Mouse (Mus musculus) adrenal gland, adult (tissue): ENCODE data around the gene Lbr.
"Not testable (repeated sequence)": the region's sequence is repeated elsewhere in the genome, so short reads cannot be mapped to it uniquely, and the experiment has no call there.

Experiments
- DNase-seq, 2 experiments: peaks; one replicate each; pipeline ENCODE4 v3.0.0; 2022 to 2023; ENCODE audit warnings: low spot score in 1 of 2; ENCODE audit not compliant: inconsistent age in 2 of 2

The Lbr gene

GRCm38 (mm10) chr1:181789952-181790351 is 52.9 kb downstream of the Lbr start:
- DNase-seq, result no peak

- not testable (repeated sequence) for DNase-seq
Observed at GRCm38 (mm10) chr1:181782600-181782999, 60.2 kb downstream of the Lbr start.

GRCm38 (mm10) chr1:181776541-181776940 is 66.3 kb downstream of the Lbr start:
- DNase-seq, result no peak

- DNase-seq, result no peak
Observed at GRCm38 (mm10) chr1:181771871-181772270, 71.0 kb downstream of the Lbr start.

GRCm38 (mm10) chr1:181769392-181769791 is 73.5 kb downstream of the Lbr start:
- no peak for DNase-seq
